Mouse (Mus musculus): ENCODE data around the gene Tnpo3. TPM values are rescaled to one million over a fixed set of nuclear protein-coding genes. Genes with fewer than 3 reads are reported as not detected.

The Tnpo3 gene
- polyA plus RNA-seq, 1 experiment from 2014 or later, result 116 TPM

- no peak for ATAC-seq
- H3K36me3 ChIP-seq (ENCODE audit: control insufficient read depth, insufficient read depth), result peaks cover 45% of the 10 kb centered on the region
- 95% methylated on average over 2 of the region's 2 CpGs for WGBS
- H3K9ac ChIP-seq (replicated peaks; ENCODE audit: low read depth, low read length), result no peak overlapping the region
- no peaks in the 10 kb centered on the region for H3K4me1 ChIP-seq (replicated peaks; ENCODE audit: control insufficient read depth, insufficient read depth, low read length)
- no peak overlapping the region for H3K27ac ChIP-seq (ENCODE audit: low read length)
- no peak overlapping the region for H3K4me2 ChIP-seq (ENCODE audit: low read length)
- H3K4me3 ChIP-seq (replicated peaks; ENCODE audit: low read length), result no peak overlapping the region
- H3K27me3 ChIP-seq (replicated peaks; ENCODE audit: control insufficient read depth, insufficient read depth, low read length), result no peaks in the 10 kb centered on the region
- H3K9me3 ChIP-seq (ENCODE audit: control insufficient read depth, low read length), result no peaks in the 10 kb centered on the region
Measured at GRCm38 (mm10) chr6:29557112-29557511, 52.6 kb downstream of the Tnpo3 start.

- Histone ChIP-seq H3K4me1 (replicated peaks; ENCODE audit: control insufficient read depth, insufficient read depth, low read length) (no peaks in the 10 kb centered on the region), H3K36me3 (ENCODE audit: control insufficient read depth, insufficient read depth) (peaks cover 51% of the 10 kb centered on the region), H3K27me3 (replicated peaks; ENCODE audit: control insufficient read depth, insufficient read depth, low read length) (no peaks in the 10 kb centered on the region), H3K27ac (ENCODE audit: low read length) (no peak overlapping the region), H3K9me3 (ENCODE audit: control insufficient read depth, low read length) (no peaks in the 10 kb centered on the region), H3K4me3 (replicated peaks; ENCODE audit: low read length) (no peak overlapping the region), H3K4me2 (ENCODE audit: low read length) (no peak overlapping the region), H3K9ac (replicated peaks; ENCODE audit: low read depth, low read length) (no peak overlapping the region)
- whole genome bisulfite sequencing, result 99% methylated on average over 2 of the region's 2 CpGs
- no peak for ATAC-seq
Measured at GRCm38 (mm10) chr6:29552526-29552925, 57.2 kb downstream of the Tnpo3 start.

- no peak overlapping the region for H3K27ac ChIP-seq (ENCODE audit: low read length)
- no peaks in the 10 kb centered on the region for H3K27me3 ChIP-seq (replicated peaks; ENCODE audit: control insufficient read depth, insufficient read depth, low read length)
- WGBS, result 85% methylated on average over 1 of the region's 1 CpGs
- no peak overlapping the region for H3K9ac ChIP-seq (replicated peaks; ENCODE audit: low read depth, low read length)
- no peaks in the 10 kb centered on the region for H3K9me3 ChIP-seq (ENCODE audit: control insufficient read depth, low read length)
- no peak overlapping the region for H3K4me2 ChIP-seq (ENCODE audit: low read length)
- no peaks in the 10 kb centered on the region for H3K4me1 ChIP-seq (replicated peaks; ENCODE audit: control insufficient read depth, insufficient read depth, low read length)
- H3K4me3 ChIP-seq (replicated peaks; ENCODE audit: low read length), result no peak overlapping the region
- no peak for ATAC-seq
- peaks cover 51% of the 10 kb centered on the region for H3K36me3 ChIP-seq (ENCODE audit: control insufficient read depth, insufficient read depth)
Measured at GRCm38 (mm10) chr6:29548086-29548485, 61.6 kb downstream of the Tnpo3 start.

GRCm38 (mm10) chr6:29547582-29547981 is 62.1 kb downstream of the Tnpo3 start:
- Histone ChIP-seq H3K27ac (ENCODE audit: low read length) (no peak overlapping the region), H3K4me1 (replicated peaks; ENCODE audit: control insufficient read depth, insufficient read depth, low read length) (no peaks in the 10 kb centered on the region), H3K4me3 (replicated peaks; ENCODE audit: low read length) (no peak overlapping the region), H3K4me2 (ENCODE audit: low read length) (no peak overlapping the region), H3K36me3 (ENCODE audit: control insufficient read depth, insufficient read depth) (peaks cover 56% of the 10 kb centered on the region), H3K9ac (replicated peaks; ENCODE audit: low read depth, low read length) (no peak overlapping the region), H3K27me3 (replicated peaks; ENCODE audit: control insufficient read depth, insufficient read depth, low read length) (no peaks in the 10 kb centered on the region), H3K9me3 (ENCODE audit: control insufficient read depth, low read length) (no peaks in the 10 kb centered on the region)
- no peak for ATAC-seq

GRCm38 (mm10) chr6:29545611-29546010 is 64.1 kb downstream of the Tnpo3 start:
- Histone ChIP-seq H3K4me2 (ENCODE audit: low read length) (no peak overlapping the region), H3K27ac (ENCODE audit: low read length) (no peak overlapping the region), H3K4me3 (replicated peaks; ENCODE audit: low read length) (no peak overlapping the region)

GRCm38 (mm10) chr6:29540956-29541355 is 68.7 kb downstream of the Tnpo3 start:
- no peak for ATAC-seq
- Histone ChIP-seq H3K4me3 (replicated peaks; ENCODE audit: low read length) (no peak overlapping the region), H3K4me2 (ENCODE audit: low read length) (no peak overlapping the region), H3K9ac (replicated peaks; ENCODE audit: low read depth, low read length) (no peak overlapping the region), H3K27me3 (replicated peaks; ENCODE audit: control insufficient read depth, insufficient read depth, low read length) (no peaks in the 10 kb centered on the region), H3K4me1 (replicated peaks; ENCODE audit: control insufficient read depth, insufficient read depth, low read length) (no peaks in the 10 kb centered on the region), H3K36me3 (ENCODE audit: control insufficient read depth, insufficient read depth) (peaks cover 31% of the 10 kb centered on the region), H3K27ac (ENCODE audit: low read length) (no peak overlapping the region), H3K9me3 (ENCODE audit: control insufficient read depth, low read length) (no peaks in the 10 kb centered on the region)
- 88% methylated on average over 1 of the region's 1 CpGs for WGBS

More at GRCm38 (mm10) chr6:29545611-29546010, 64.1 kb downstream of the Tnpo3 start:
- WGBS, result 97% methylated on average over 2 of the region's 2 CpGs
- Histone ChIP-seq H3K9me3 (ENCODE audit: control insufficient read depth, low read length) (no peaks in the 10 kb centered on the region), H3K9ac (replicated peaks; ENCODE audit: low read depth, low read length) (no peak overlapping the region), H3K27me3 (replicated peaks; ENCODE audit: control insufficient read depth, insufficient read depth, low read length) (no peaks in the 10 kb centered on the region), H3K36me3 (ENCODE audit: control insufficient read depth, insufficient read depth) (peaks cover 48% of the 10 kb centered on the region), H3K4me1 (replicated peaks; ENCODE audit: control insufficient read depth, insufficient read depth, low read length) (no peaks in the 10 kb centered on the region)
- no peak for ATAC-seq

- Histone ChIP-seq H3K27ac (ENCODE audit: low read length) (no peak overlapping the region), H3K4me3 (replicated peaks; ENCODE audit: low read length) (no peak overlapping the region), H3K4me2 (ENCODE audit: low read length) (no peak overlapping the region), H3K9ac (replicated peaks; ENCODE audit: low read depth, low read length) (no peak overlapping the region), H3K27me3 (replicated peaks; ENCODE audit: control insufficient read depth, insufficient read depth, low read length) (no peaks in the 10 kb centered on the region), H3K36me3 (ENCODE audit: control insufficient read depth, insufficient read depth) (peaks cover 24% of the 10 kb centered on the region), H3K9me3 (ENCODE audit: control insufficient read depth, low read length) (no peaks in the 10 kb centered on the region), H3K4me1 (replicated peaks; ENCODE audit: control insufficient read depth, insufficient read depth, low read length) (no peaks in the 10 kb centered on the region)
- no peak for ATAC-seq
- 76% methylated on average over 6 of the region's 6 CpGs for WGBS
Measured at GRCm38 (mm10) chr6:29540223-29540622, 69.5 kb downstream of the Tnpo3 start.

- Histone ChIP-seq H3K4me2 (ENCODE audit: low read length) (no peak overlapping the region), H3K36me3 (ENCODE audit: control insufficient read depth, insufficient read depth) (peaks cover 18% of the 10 kb centered on the region), H3K4me3 (replicated peaks; ENCODE audit: low read length) (no peak overlapping the region), H3K9me3 (ENCODE audit: control insufficient read depth, low read length) (no peaks in the 10 kb centered on the region), H3K4me1 (replicated peaks; ENCODE audit: control insufficient read depth, insufficient read depth, low read length) (no peaks in the 10 kb centered on the region), H3K9ac (replicated peaks; ENCODE audit: low read depth, low read length) (no peak overlapping the region), H3K27me3 (replicated peaks; ENCODE audit: control insufficient read depth, insufficient read depth, low read length) (no peaks in the 10 kb centered on the region), H3K27ac (ENCODE audit: low read length) (no peak overlapping the region)
- 88% methylated on average over 8 of the region's 8 CpGs for WGBS
- no peak for ATAC-seq
Measured at GRCm38 (mm10) chr6:29539502-29539901, 70.2 kb downstream of the Tnpo3 start.

GRCm38 (mm10) chr6:29537221-29537620 is 72.5 kb downstream of the Tnpo3 start:
- 80% methylated on average over 3 of the region's 3 CpGs for WGBS
- Histone ChIP-seq H3K36me3 (ENCODE audit: control insufficient read depth, insufficient read depth) (peaks cover 5% of the 10 kb centered on the region), H3K9me3 (ENCODE audit: control insufficient read depth, low read length) (no peaks in the 10 kb centered on the region), H3K9ac (replicated peaks; ENCODE audit: low read depth, low read length) (no peak overlapping the region), H3K27ac (ENCODE audit: low read length) (no peak overlapping the region), H3K4me2 (ENCODE audit: low read length) (no peak overlapping the region), H3K4me3 (replicated peaks; ENCODE audit: low read length) (no peak overlapping the region), H3K4me1 (replicated peaks; ENCODE audit: control insufficient read depth, insufficient read depth, low read length) (no peaks in the 10 kb centered on the region), H3K27me3 (replicated peaks; ENCODE audit: control insufficient read depth, insufficient read depth, low read length) (no peaks in the 10 kb centered on the region)
- ATAC-seq, result no peak

- Histone ChIP-seq H3K4me1 (replicated peaks; ENCODE audit: control insufficient read depth, insufficient read depth, low read length) (no peaks in the 10 kb centered on the region), H3K9me3 (ENCODE audit: control insufficient read depth, low read length) (no peaks in the 10 kb centered on the region), H3K9ac (replicated peaks; ENCODE audit: low read depth, low read length) (no peak overlapping the region), H3K27me3 (replicated peaks; ENCODE audit: control insufficient read depth, insufficient read depth, low read length) (no peaks in the 10 kb centered on the region), H3K4me2 (ENCODE audit: low read length) (no peak overlapping the region), H3K27ac (ENCODE audit: low read length) (no peak overlapping the region), H3K36me3 (ENCODE audit: control insufficient read depth, insufficient read depth) (peaks cover 2% of the 10 kb centered on the region), H3K4me3 (replicated peaks; ENCODE audit: low read length) (no peak overlapping the region)
- WGBS, result 72% methylated on average over 4 of the region's 4 CpGs
- no peak for ATAC-seq
Measured at GRCm38 (mm10) chr6:29536651-29537193, 73.0 kb downstream of the Tnpo3 start.

All from forebrain, embryonic 16.5 days (tissue).